Mouse (Mus musculus) small intestine, adult 2 months (tissue): ENCODE data around the gene Stk38.

Experiments used
- CTCF ChIP-seq: fragments of 200-500 bp; IDR thresholded peaks from 2 replicates; pipeline ENCODE4 v1.5.1; 2012; ENCODE audit warnings: low read depth, mild to moderate bottlenecking, control low read depth, inconsistent platforms, low read length, moderate library complexity, mixed read lengths; ENCODE audit not compliant: insufficient replicate concordance, insufficient read length; ENCODE audit errors: extremely low read depth
- POLR2A ChIP-seq: fragments of 200-500 bp; IDR thresholded peaks from 2 replicates; pipeline ENCODE4 v1.6.1; 2012; ENCODE audit warnings: low read depth, mild to moderate bottlenecking, control low read depth, inconsistent platforms, low read length, moderate library complexity

- TF ChIP-seq CTCF (no peak), POLR2A (no peak)
These were observed 48.4 kb upstream of the Stk38 start for GRCm38 (mm10) chr17:29056207-29056606.
